Mouse (Mus musculus): ENCODE data around the gene Paqr3.

DNA sequence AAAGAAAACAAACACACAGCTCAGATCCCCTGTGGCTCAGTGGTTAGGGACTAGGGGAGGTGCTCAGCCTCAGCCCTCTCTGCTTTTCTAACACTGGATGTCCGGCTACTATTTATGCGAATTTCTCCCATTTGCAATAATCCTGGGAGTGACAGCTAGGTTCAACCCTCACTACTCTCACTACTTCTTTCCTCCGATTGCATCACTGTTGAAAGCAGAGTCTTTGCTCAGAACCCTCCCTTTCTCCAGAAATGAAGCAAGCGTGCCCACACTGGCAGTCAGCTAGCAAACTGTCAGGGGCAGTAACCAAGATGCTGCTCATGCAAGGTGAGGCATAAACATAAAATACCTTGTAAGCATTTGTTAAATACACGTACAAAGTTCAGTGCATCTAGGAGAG lies 3.1 kb downstream of the Paqr3 start:
- TF ChIP-seq CTCF (IDR thresholded peaks at IDR 0.05; ENCODE audit: low read depth, low read length) (no peak), TAL1 (conservative IDR thresholded peaks at IDR 0.05; ENCODE audit: low read depth, low read length) (no peak), GATA1 (IDR thresholded peaks at IDR 0.05; ENCODE audit: borderline replicate concordance, low read length) (no peak)
